Mouse (Mus musculus) forebrain, postnatal 0 days (tissue): Measurements from ENCODE around the gene Dmgdh. TPM values are rescaled to one million over a fixed set of nuclear protein-coding genes. Genes with fewer than 3 reads are reported as not detected.

Experiments used
- ATAC-seq: fragments of 200-750 bp; cut with Nextera tagmentation; 2 replicates; pipeline ENCODE4 v1.8.0; 2017; ENCODE audit warnings: mild to moderate bottlenecking, moderate library complexity
- DNase-seq: peaks from one replicate; pipeline ENCODE4 v3.0.0-alpha.2; 2015
- H3K27ac ChIP-seq: fragments of 300-500 bp; sonication (generic); 2 replicates; pipeline ENCODE4 v1.5.1; 2014; ENCODE audit warnings: low read depth, mild to moderate bottlenecking, antibody characterized with exemption, low read length, moderate library complexity, mixed read lengths
- H3K27me3 ChIP-seq: fragments of 300-500 bp; sonication (generic); 2 replicates; pipeline ENCODE4 v1.6.1; 2014; ENCODE audit warnings: mild to moderate bottlenecking, low read length, mixed read lengths; ENCODE audit not compliant: insufficient read depth
- H3K36me3 ChIP-seq: fragments of 300-500 bp; sonication (generic); 2 replicates; pipeline ENCODE4 v1.6.1; 2014; ENCODE audit warnings: mild to moderate bottlenecking, moderate library complexity; ENCODE audit not compliant: insufficient read depth
- H3K4me1 ChIP-seq: fragments of 300-500 bp; sonication (generic); 2 replicates; pipeline ENCODE4 v1.6.1; 2014; ENCODE audit warnings: antibody characterized with exemption; ENCODE audit not compliant: insufficient read depth
- H3K4me2 ChIP-seq: fragments of 300-500 bp; sonication (generic); 2 replicates; pipeline ENCODE4 v1.6.1; 2014; ENCODE audit warnings: low read depth, mild to moderate bottlenecking, moderate library complexity
- H3K4me3 ChIP-seq: fragments of 300-500 bp; sonication (generic); 2 replicates; pipeline ENCODE4 v1.5.1; 2014; ENCODE audit warnings: low read depth, low read length, mixed read lengths
- H3K9ac ChIP-seq: fragments of 300-500 bp; sonication (generic); 2 replicates; pipeline ENCODE4 v1.6.1; 2014; ENCODE audit warnings: mild to moderate bottlenecking
- H3K9me3 ChIP-seq: fragments of 300-500 bp; sonication (generic); 2 replicates; pipeline ENCODE4 v1.6.1; 2016; ENCODE audit warnings: low read length
- CTCF ChIP-seq: sonication (generic); IDR thresholded peaks from 2 replicates; pipeline ENCODE4 v1.5.1; 2016; ENCODE audit warnings: antibody characterized with exemption, control low read depth, low read depth
- WGBS: fragments of 180-500 bp; shearing (Covaris S2); extraction: QIAGEN DNeasy Blood & Tissue Kit; methylation state at CpG from one replicate; pipeline ENCODE4 v1.1.7; 2014; 5-methylcytosine and 5-hydroxymethylcytosine counted together
- polyA plus RNA-seq: library from polyadenylated mRNA; unstranded; fragments of >200 nt; fragmentation: Nextera tagmentation; extraction: Ambion mirVana; gene quantifications from 2 replicates; pipeline ENCODE4 v1.2.1, GENCODE M21; 2015
- total RNA-seq: library from RNA; depleted of rRNA; stranded (reverse); fragments of >200 nt; gene quantifications from 2 replicates; pipeline ENCODE4 v1.2.3, GENCODE M21; 2014

Dmgdh gene
- total and polyA plus RNA-seq, 2 experiments from 2014 or later, result 0.13 to 0.19 TPM

- whole genome bisulfite sequencing, result 78% methylated on average over 9 of the region's 9 CpGs
- DNase-seq (no peak), ATAC-seq (no peak)
- H3K9me3 ChIP-seq, result no peaks in the 10 kb centered on the region
- TF ChIP-seq CTCF, result no peak
- H3K27me3 ChIP-seq, result no peaks in the 10 kb centered on the region
- H3K9ac ChIP-seq, result no peak overlapping the region
- no peak overlapping the region for H3K27ac ChIP-seq
- H3K4me1 ChIP-seq, result no peaks in the 10 kb centered on the region
- H3K4me2 ChIP-seq, result no peak overlapping the region
- no peak overlapping the region for H3K4me3 ChIP-seq
- no peaks in the 10 kb centered on the region for H3K36me3 ChIP-seq
Measured at GRCm38 (mm10) chr13:93676864-93677263, 2.6 kb downstream of the Dmgdh start.

DNA sequence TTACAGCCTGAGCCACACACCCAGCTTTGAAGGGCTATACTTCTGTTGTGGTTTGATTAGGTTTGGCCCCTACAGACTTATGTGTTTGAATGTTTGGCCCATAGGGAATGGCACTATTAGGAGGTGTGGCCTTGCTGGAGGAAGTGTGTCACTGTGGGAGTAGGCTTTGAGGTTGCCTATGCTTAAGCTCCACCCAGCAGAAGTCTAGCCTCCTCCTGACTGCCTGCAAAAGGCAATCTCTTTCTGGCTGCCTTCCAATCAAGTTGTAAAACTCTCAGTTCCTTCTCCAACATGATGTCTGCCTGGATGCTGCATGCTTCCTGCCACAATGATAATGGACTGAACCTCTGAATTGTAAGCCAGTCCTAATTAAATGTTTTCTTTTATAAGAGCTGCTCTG is 9.1 kb downstream of the Dmgdh start:
- no peak overlapping the region for H3K27ac ChIP-seq
- DNase-seq (no peak), ATAC-seq (no peak)
- TF ChIP-seq CTCF, result no peak
- no peaks in the 10 kb centered on the region for H3K4me1 ChIP-seq
- H3K9me3 ChIP-seq, result no peaks in the 10 kb centered on the region
- no peaks in the 10 kb centered on the region for H3K36me3 ChIP-seq
- no peak overlapping the region for H3K4me3 ChIP-seq
- H3K9ac ChIP-seq, result no peak overlapping the region
- no peak overlapping the region for H3K4me2 ChIP-seq
- no peaks in the 10 kb centered on the region for H3K27me3 ChIP-seq

DNA sequence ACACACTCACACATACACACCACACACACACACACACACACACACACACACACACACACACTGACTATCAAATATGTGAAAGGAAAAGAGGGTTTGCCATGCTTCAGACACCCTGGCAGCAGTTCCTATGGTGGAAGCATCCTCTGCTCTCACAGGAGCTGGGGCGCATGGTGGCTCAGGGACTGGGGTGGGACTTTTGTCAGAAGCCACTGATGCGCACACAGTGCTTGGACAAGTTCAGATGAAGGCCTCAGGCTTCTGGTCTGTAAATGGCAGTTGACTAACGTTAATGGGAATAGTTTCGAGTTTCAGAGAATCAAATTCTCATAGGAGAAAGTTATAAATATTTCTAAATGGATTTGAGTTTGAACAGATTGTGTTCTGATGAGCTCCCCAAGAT is 11.0 kb downstream of the Dmgdh start:
- no peak for TF ChIP-seq CTCF
- no peak for DNase-seq
- Histone ChIP-seq H3K27me3 (no peaks in the 10 kb centered on the region), H3K4me3 (no peak overlapping the region), H3K9me3 (no peaks in the 10 kb centered on the region), H3K27ac (no peak overlapping the region), H3K9ac (no peak overlapping the region), H3K36me3 (no peaks in the 10 kb centered on the region), H3K4me1 (no peaks in the 10 kb centered on the region), H3K4me2 (no peak overlapping the region)
- ATAC-seq, result no peak
- 66% methylated on average over 4 of the region's 4 CpGs for WGBS

GRCm38 (mm10) chr13:93687321-93687720 is 13.1 kb downstream of the Dmgdh start:
- no peaks in the 10 kb centered on the region for H3K27me3 ChIP-seq
- no peak overlapping the region for H3K4me2 ChIP-seq
- H3K9ac ChIP-seq, result no peak overlapping the region
- no peaks in the 10 kb centered on the region for H3K36me3 ChIP-seq
- ATAC-seq, result no peak
- H3K4me1 ChIP-seq, result no peaks in the 10 kb centered on the region
- no peak overlapping the region for H3K27ac ChIP-seq
- WGBS, result 17% methylated on average over 5 of the region's 5 CpGs
- no peaks in the 10 kb centered on the region for H3K9me3 ChIP-seq
- TF ChIP-seq CTCF, result no peak
- DNase-seq, result no peak
- H3K4me3 ChIP-seq, result no peak overlapping the region

- Histone ChIP-seq H3K27me3 (no peaks in the 10 kb centered on the region), H3K27ac (no peak overlapping the region), H3K4me1 (no peaks in the 10 kb centered on the region), H3K4me3 (no peak overlapping the region), H3K9ac (no peak overlapping the region), H3K36me3 (no peaks in the 10 kb centered on the region), H3K9me3 (no peaks in the 10 kb centered on the region), H3K4me2 (no peak overlapping the region)
- ATAC-seq (no peak), DNase-seq (no peak)
- 94% methylated on average over 3 of the region's 3 CpGs for WGBS
- no peak for TF ChIP-seq CTCF
Measured at GRCm38 (mm10) chr13:93689566-93689965, 15.3 kb downstream of the Dmgdh start.

GRCm38 (mm10) chr13:93690821-93691220 is 16.6 kb downstream of the Dmgdh start:
- ATAC-seq, result no peak
- H3K36me3 ChIP-seq, result no peaks in the 10 kb centered on the region
- no peaks in the 10 kb centered on the region for H3K4me1 ChIP-seq
- H3K27ac ChIP-seq, result no peak overlapping the region
- TF ChIP-seq CTCF, result no peak
- no peaks in the 10 kb centered on the region for H3K9me3 ChIP-seq
- H3K9ac ChIP-seq, result no peak overlapping the region
- no peaks in the 10 kb centered on the region for H3K27me3 ChIP-seq
- H3K4me3 ChIP-seq, result no peak overlapping the region
- H3K4me2 ChIP-seq, result no peak overlapping the region
- WGBS, result 91% methylated on average over 1 of the region's 1 CpGs
- DNase-seq, result no peak

DNA sequence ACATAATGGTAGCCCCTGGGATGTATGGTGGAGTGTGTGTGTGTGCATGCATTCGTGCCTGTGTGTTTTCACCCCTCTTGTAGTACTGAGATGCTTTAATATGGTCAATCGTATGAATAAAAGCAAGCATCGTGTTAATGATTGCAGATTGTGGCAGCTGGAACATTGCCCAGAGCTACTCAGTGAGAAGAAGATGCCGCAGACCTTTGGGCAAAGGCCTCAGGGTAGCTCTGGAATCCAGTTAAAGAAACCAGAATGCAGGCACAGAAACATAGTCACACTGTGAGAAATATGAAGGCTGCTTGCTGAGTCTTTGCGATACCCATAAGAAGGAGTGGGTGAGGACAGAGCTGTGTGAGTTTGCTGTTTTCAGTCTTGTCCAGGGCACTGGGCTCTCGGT is 24.6 kb downstream of the Dmgdh start:
- Histone ChIP-seq H3K9ac (no peak overlapping the region), H3K9me3 (no peaks in the 10 kb centered on the region), H3K4me1 (no peaks in the 10 kb centered on the region), H3K4me3 (no peak overlapping the region), H3K4me2 (no peak overlapping the region), H3K36me3 (no peaks in the 10 kb centered on the region), H3K27ac (no peak overlapping the region), H3K27me3 (no peaks in the 10 kb centered on the region)
- no peak for TF ChIP-seq CTCF
- WGBS, result 45% methylated on average over 6 of the region's 6 CpGs
- ATAC-seq, result no peak
- DNase-seq, result no peak

GRCm38 (mm10) chr13:93705697-93706096 is 31.5 kb downstream of the Dmgdh start:
- DNase-seq, result no peak
- 89% methylated on average over 4 of the region's 4 CpGs for WGBS
- Histone ChIP-seq H3K9me3 (no peaks in the 10 kb centered on the region), H3K27me3 (no peaks in the 10 kb centered on the region), H3K4me1 (no peaks in the 10 kb centered on the region), H3K4me3 (no peak overlapping the region), H3K9ac (no peak overlapping the region), H3K36me3 (no peaks in the 10 kb centered on the region), H3K27ac (no peak overlapping the region), H3K4me2 (no peak overlapping the region)
- no peak for ATAC-seq
- no peak for TF ChIP-seq CTCF
